Mouse (Mus musculus) neutrophil, adult 65 days (primary cell): ENCODE measurements around the gene Slc9a6. TPM values are rescaled to one million over a fixed set of nuclear protein-coding genes. Genes with fewer than 3 reads are reported as not detected.

ENCODE experiments used
- total RNA-seq: library from RNA; stranded (reverse); gene quantifications from 2 replicates; pipeline ENCODE4 v1.2.4, GENCODE M21; 2023

Gene Slc9a6
- 9.3 and 15.2 TPM in 2 replicates for total RNA-seq

GRCm38 (mm10) chrX:56609623-56610317 lies at the start of gene Slc9a6:
Gene Slc9a6, plus strand, starts transcription at chrX:56609757.

GRCm38 (mm10) chrX:56597887-56598640 lies 11.5 kb upstream of the Slc9a6 start, which contains the start of gene Mmgt1:
Gene Mmgt1, minus strand, starts transcription at chrX:56598069.

Other genes starting within 250 kb of the Slc9a6 start
- gene Smim10l2a, start 235.2 kb upstream of the Slc9a6 start, total RNA-seq = 0.19 TPM in 1 of 2 replicates, not detected in the other
- not detected in 2 replicates for gene Gm2174, start 161.8 kb upstream of the Slc9a6 start, total RNA-seq
- gene Ints6l, start 154.9 kb upstream of the Slc9a6 start, total RNA-seq = 95.0 and 138 TPM in 2 replicates
- gene Gm10477, start 85.0 kb upstream of the Slc9a6 start, total RNA-seq = not detected in 2 replicates
- not detected in 2 replicates for gene Gm648, start 60.2 kb upstream of the Slc9a6 start, total RNA-seq
- gene Mmgt1, start 11.7 kb upstream of the Slc9a6 start, total RNA-seq = 9.1 and 9.8 TPM in 2 replicates
- 0.27 and 1.1 TPM in 2 replicates for gene Fhl1, start 122.0 kb downstream of the Slc9a6 start, total RNA-seq
- 0.95 and 1.1 TPM in 2 replicates for gene Map7d3, start 212.6 kb downstream of the Slc9a6 start, total RNA-seq